Mouse (Mus musculus) natural killer cell, adult 2 months (primary cell): ENCODE measurements around the gene Trak2.
"Not testable (repeated sequence)": the region's sequence is repeated elsewhere in the genome, so short reads cannot be mapped to it uniquely, and the experiment has no call there.

Source experiments
- DNase-seq, 2 experiments: peaks; one replicate each; pipeline ENCODE4 v3.0.0; 2022; ENCODE audit warnings: low spot score in 2 of 2

Trak2 gene

GRCm38 (mm10) chr1:58973366-58974221 lies at the start of gene Trak2, which contains the start of gene Stradb:
TSS of gene Trak2 (minus strand) at chr1:58973430.
TSS of gene Stradb (plus strand) at chr1:58973522.
- DNase-seq = peak; percentile 89 to 95

GRCm38 (mm10) chr1:59021556-59021955 lies 48.3 kb upstream of the Trak2 start:
- DNase-seq = no peak

- peak in 1 of 2 experiments; percentile 14 for DNase-seq
Observed at GRCm38 (mm10) chr1:59009250-59009649, 36.0 kb upstream of the Trak2 start.

GRCm38 (mm10) chr1:58995313-58995712 lies 22.1 kb upstream of the Trak2 start:
- no peak for DNase-seq

- DNase-seq = peak in 1 of 2 experiments; percentile 4
Observed at GRCm38 (mm10) chr1:58993723-58994122, 20.5 kb upstream of the Trak2 start.

- DNase-seq = no peak
Observed at GRCm38 (mm10) chr1:58993144-58993543, 19.9 kb upstream of the Trak2 start.

GRCm38 (mm10) chr1:58984586-58984985 lies 11.4 kb upstream of the Trak2 start:
- DNase-seq = no peak

- no peak for DNase-seq
Observed at GRCm38 (mm10) chr1:58982276-58982675, 9.0 kb upstream of the Trak2 start.

- no peak for DNase-seq
Observed at GRCm38 (mm10) chr1:58972851-58973365, 322 bp downstream of the Trak2 start.

GRCm38 (mm10) chr1:58971097-58971496 lies 2.1 kb downstream of the Trak2 start:
- no peak for DNase-seq

- no peak for DNase-seq
Observed at GRCm38 (mm10) chr1:58970054-58970453, 3.2 kb downstream of the Trak2 start.

- no peak for DNase-seq
Observed at GRCm38 (mm10) chr1:58967534-58967933, 5.7 kb downstream of the Trak2 start.

- no peak for DNase-seq
Observed at GRCm38 (mm10) chr1:58962865-58963264, 10.4 kb downstream of the Trak2 start.

GRCm38 (mm10) chr1:58962418-58962817 lies 10.8 kb downstream of the Trak2 start:
- no peak for DNase-seq

- DNase-seq = no peak
Observed at GRCm38 (mm10) chr1:58961152-58961893, 11.9 kb downstream of the Trak2 start.

- DNase-seq = no peak
Observed at GRCm38 (mm10) chr1:58959682-58960081, 13.5 kb downstream of the Trak2 start.

- DNase-seq = not testable (repeated sequence)
Observed at GRCm38 (mm10) chr1:58958789-58959526, 14.3 kb downstream of the Trak2 start.

- DNase-seq = no peak
Observed at GRCm38 (mm10) chr1:58957931-58958330, 15.3 kb downstream of the Trak2 start.

GRCm38 (mm10) chr1:58956229-58956628 lies 17.0 kb downstream of the Trak2 start:
- peak; percentile 58 to 62 for DNase-seq

GRCm38 (mm10) chr1:58955716-58956115 lies 17.5 kb downstream of the Trak2 start:
- no peak for DNase-seq

- no peak for DNase-seq
Observed at GRCm38 (mm10) chr1:58954578-58955410, 18.4 kb downstream of the Trak2 start.
